Mouse (Mus musculus): ENCODE measurements at regions not wholly inside any gene's neighbourhood (a gene's known extent, or its start where the extent isn't known, plus 50 kb on each side); places are given as distances from the start of the nearest gene placed in this dataset.

- 88% methylated on average over 2 of the region's 2 CpGs for WGBS
- no peak for TF ChIP-seq CTCF (IDR thresholded peaks at IDR 0.05; ENCODE audit: extremely low read depth, insufficient read depth, insufficient read length, insufficient replicate concordance)
- TF ChIP-seq POLR2A (IDR thresholded peaks at IDR 0.05; ENCODE audit: low read depth, low read length) = no peak
- Histone ChIP-seq H3K27ac (ENCODE audit: insufficient read depth, low read length) (no peak overlapping the region), H3K4me1 (ENCODE audit: control insufficient read depth, insufficient read depth, insufficient read length) (no peaks in the 10 kb centered on the region), H3K4me3 (ENCODE audit: extremely low read depth, insufficient read depth, insufficient read length) (no peak overlapping the region), H3K27me3 (ENCODE audit: control insufficient read depth, insufficient read depth, low read length) (no peaks in the 10 kb centered on the region), H3K36me3 (ENCODE audit: control insufficient read depth, insufficient read depth, low read length) (no peaks in the 10 kb centered on the region)
- DNase-seq (ENCODE audit: low read depth in 1 of 2, low spot score in 2 of 2) = no peak
Observed at GRCm38 (mm10) chr4:8361931-8362330, 123.1 kb upstream of the Car8 start.

- no peak for DNase-seq (ENCODE audit: low read depth in 1 of 2, low spot score in 2 of 2)
- no peaks in the 10 kb centered on the region for H3K27me3 ChIP-seq (ENCODE audit: control insufficient read depth, insufficient read depth, low read length)
- H3K36me3 ChIP-seq (ENCODE audit: control insufficient read depth, insufficient read depth, low read length) = no peaks in the 10 kb centered on the region
- no peaks in the 10 kb centered on the region for H3K4me1 ChIP-seq (ENCODE audit: control insufficient read depth, insufficient read depth, insufficient read length)
- H3K27ac ChIP-seq (ENCODE audit: insufficient read depth, low read length) = no peak overlapping the region
- no peak overlapping the region for H3K4me3 ChIP-seq (ENCODE audit: extremely low read depth, insufficient read depth, insufficient read length)
- TF ChIP-seq POLR2A (IDR thresholded peaks at IDR 0.05; ENCODE audit: low read depth, low read length) (no peak), CTCF (IDR thresholded peaks at IDR 0.05; ENCODE audit: extremely low read depth, insufficient read depth, insufficient read length, insufficient replicate concordance) (no peak)
Observed at GRCm38 (mm10) chr4:8361305-8361704, 122.5 kb upstream of the Car8 start.

GRCm38 (mm10) chr4:8357443-8357842, 118.6 kb upstream of the Car8 start:
- no peaks in the 10 kb centered on the region for H3K27me3 ChIP-seq (ENCODE audit: control insufficient read depth, insufficient read depth, low read length)
- DNase-seq (ENCODE audit: low read depth in 1 of 2, low spot score in 2 of 2) = no peak
- TF ChIP-seq CTCF (IDR thresholded peaks at IDR 0.05; ENCODE audit: extremely low read depth, insufficient read depth, insufficient read length, insufficient replicate concordance) = no peak
- TF ChIP-seq POLR2A (IDR thresholded peaks at IDR 0.05; ENCODE audit: low read depth, low read length) = no peak

GRCm38 (mm10) chr4:8341928-8342327, 103.1 kb upstream of the Car8 start:
- TF ChIP-seq CTCF (IDR thresholded peaks at IDR 0.05; ENCODE audit: extremely low read depth, insufficient read depth, insufficient read length, insufficient replicate concordance) (no peak), POLR2A (IDR thresholded peaks at IDR 0.05; ENCODE audit: low read depth, low read length) (no peak)
- Histone ChIP-seq H3K4me1 (ENCODE audit: control insufficient read depth, insufficient read depth, insufficient read length) (no peaks in the 10 kb centered on the region), H3K27ac (ENCODE audit: insufficient read depth, low read length) (no peak overlapping the region), H3K4me3 (ENCODE audit: extremely low read depth, insufficient read depth, insufficient read length) (no peak overlapping the region), H3K27me3 (ENCODE audit: control insufficient read depth, insufficient read depth, low read length) (no peaks in the 10 kb centered on the region), H3K36me3 (ENCODE audit: control insufficient read depth, insufficient read depth, low read length) (no peaks in the 10 kb centered on the region)
- 84% methylated on average over 4 of the region's 4 CpGs for WGBS
- DNase-seq (ENCODE audit: low read depth in 1 of 2, low spot score in 2 of 2) = no peak

More at GRCm38 (mm10) chr4:8357443-8357842, 118.6 kb upstream of the Car8 start:
- Histone ChIP-seq H3K4me3 (ENCODE audit: extremely low read depth, insufficient read depth, insufficient read length) (no peak overlapping the region), H3K36me3 (ENCODE audit: control insufficient read depth, insufficient read depth, low read length) (no peaks in the 10 kb centered on the region), H3K27ac (ENCODE audit: insufficient read depth, low read length) (no peak overlapping the region), H3K4me1 (ENCODE audit: control insufficient read depth, insufficient read depth, insufficient read length) (no peaks in the 10 kb centered on the region)
- 85% methylated on average over 1 of the region's 1 CpGs for WGBS

- Histone ChIP-seq H3K27ac (ENCODE audit: insufficient read depth, low read length) (no peak overlapping the region), H3K4me1 (ENCODE audit: control insufficient read depth, insufficient read depth, insufficient read length) (no peaks in the 10 kb centered on the region), H3K4me3 (ENCODE audit: extremely low read depth, insufficient read depth, insufficient read length) (no peak overlapping the region)
Observed at GRCm38 (mm10) chr4:8309241-8309987, 70.6 kb upstream of the Car8 start.

GRCm38 (mm10) chr4:8292563-8292962, 53.7 kb upstream of the Car8 start:
- no peaks in the 10 kb centered on the region for H3K36me3 ChIP-seq (ENCODE audit: control insufficient read depth, insufficient read depth, low read length)
- TF ChIP-seq CTCF (IDR thresholded peaks at IDR 0.05; ENCODE audit: extremely low read depth, insufficient read depth, insufficient read length, insufficient replicate concordance) = no peak
- no peak for TF ChIP-seq POLR2A (IDR thresholded peaks at IDR 0.05; ENCODE audit: low read depth, low read length)
- DNase-seq (ENCODE audit: low read depth in 1 of 2, low spot score in 2 of 2) = no peak
- H3K4me1 ChIP-seq (ENCODE audit: control insufficient read depth, insufficient read depth, insufficient read length) = no peaks in the 10 kb centered on the region
- H3K27me3 ChIP-seq (ENCODE audit: control insufficient read depth, insufficient read depth, low read length) = no peaks in the 10 kb centered on the region
- H3K27ac ChIP-seq (ENCODE audit: insufficient read depth, low read length) = no peak overlapping the region
- H3K4me3 ChIP-seq (ENCODE audit: extremely low read depth, insufficient read depth, insufficient read length) = no peak overlapping the region
- WGBS = 89% methylated on average over 1 of the region's 1 CpGs

More at GRCm38 (mm10) chr4:8309241-8309987, 70.6 kb upstream of the Car8 start:
- Histone ChIP-seq H3K27me3 (ENCODE audit: control insufficient read depth, insufficient read depth, low read length) (no peaks in the 10 kb centered on the region), H3K36me3 (ENCODE audit: control insufficient read depth, insufficient read depth, low read length) (no peaks in the 10 kb centered on the region)
- no peak for DNase-seq (ENCODE audit: low read depth in 1 of 2, low spot score in 2 of 2)
- 89% methylated on average over 10 of the region's 10 CpGs for WGBS
- no peak for TF ChIP-seq CTCF (IDR thresholded peaks at IDR 0.05; ENCODE audit: extremely low read depth, insufficient read depth, insufficient read length, insufficient replicate concordance)
- TF ChIP-seq POLR2A (IDR thresholded peaks at IDR 0.05; ENCODE audit: low read depth, low read length) = no peak
